Mouse (Mus musculus): ENCODE results near the gene Bcap31. TPM values are rescaled to one million over a fixed set of nuclear protein-coding genes. Genes with fewer than 3 reads are reported as not detected.

The Bcap31 gene
- polyA plus RNA-seq, 1 experiment from 2014 or later, result 129 TPM

GRCm38 (mm10) chrX:73672879-73673618 is 42.9 kb downstream of the Bcap31 start, which contains the start of gene Slc6a8:
Gene Slc6a8, plus strand, starts transcription at chrX:73673150.
- no peak within 1 kb of the TSS for H3K27ac ChIP-seq (ENCODE audit: low read length)
- 19% methylated on average over 41 of the region's 72 CpGs for WGBS (ENCODE audit: insufficient replicate concordance)
- peaks cover 26% of the 10 kb centered on the region for H3K27me3 ChIP-seq (ENCODE audit: control insufficient read depth, insufficient read depth, low read depth, low read length)

DNA sequence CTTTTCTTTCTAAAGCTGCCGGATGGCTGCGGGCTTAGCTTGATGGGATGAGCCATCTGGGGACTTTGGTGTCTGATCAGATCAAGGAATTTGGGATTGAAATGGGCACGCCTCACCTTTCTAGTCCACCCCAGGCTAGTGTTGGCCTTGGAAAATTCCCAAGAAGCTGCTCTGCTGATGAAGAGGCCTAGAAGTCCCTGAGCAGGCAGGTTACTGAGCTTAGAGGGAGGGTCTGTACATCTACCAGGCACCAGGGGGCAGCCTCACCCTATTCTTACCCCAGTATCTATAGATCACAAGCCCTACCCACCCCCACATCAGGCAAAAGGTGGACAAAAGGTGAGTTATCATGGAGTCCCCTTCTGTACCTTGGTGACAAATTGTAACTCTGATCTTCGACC is 43.9 kb downstream of the Bcap31 start:
- Histone ChIP-seq H3K27me3 (ENCODE audit: control insufficient read depth, insufficient read depth, low read depth, low read length) (peaks cover 26% of the 10 kb centered on the region), H3K4me2 (ENCODE audit: low read depth, low read length) (no peak overlapping the region), H3K4me1 (ENCODE audit: control insufficient read depth, low read depth, low read length) (no peaks in the 10 kb centered on the region), H3K4me3 (ENCODE audit: low read depth, low read length) (no peak overlapping the region), H3K9me3 (replicated peaks; ENCODE audit: control insufficient read depth, low read length) (no peaks in the 10 kb centered on the region), H3K36me3 (ENCODE audit: control insufficient read depth, insufficient read depth) (no peaks in the 10 kb centered on the region), H3K27ac (ENCODE audit: low read length) (no peak overlapping the region), H3K9ac (ENCODE audit: low read depth, low read length) (no peak overlapping the region)
- ATAC-seq (ENCODE audit: low read depth), result peak; percentile 54; the same call in 1 of the 2 replicates
- WGBS (ENCODE audit: insufficient replicate concordance), result 56% methylated on average over 4 of the region's 4 CpGs

More at GRCm38 (mm10) chrX:73672879-73673618, 42.9 kb downstream of the Bcap31 start, which contains the start of gene Slc6a8:
- H3K9ac ChIP-seq (ENCODE audit: low read depth, low read length), result peak within 1 kb of the TSS; percentile 41
- no peaks in the 10 kb centered on the region for H3K9me3 ChIP-seq (replicated peaks; ENCODE audit: control insufficient read depth, low read length)
- H3K36me3 ChIP-seq (ENCODE audit: control insufficient read depth, insufficient read depth), result no peaks in the 10 kb centered on the region
- peak within 1 kb of the TSS; percentile 57 for H3K4me3 ChIP-seq (ENCODE audit: low read depth, low read length)
- peak within 1 kb of the TSS; percentile 68 for H3K4me2 ChIP-seq (ENCODE audit: low read depth, low read length)
- peak; percentile 48 for ATAC-seq (ENCODE audit: low read depth)
- no peaks in the 10 kb centered on the region for H3K4me1 ChIP-seq (ENCODE audit: control insufficient read depth, low read depth, low read length)

DNA sequence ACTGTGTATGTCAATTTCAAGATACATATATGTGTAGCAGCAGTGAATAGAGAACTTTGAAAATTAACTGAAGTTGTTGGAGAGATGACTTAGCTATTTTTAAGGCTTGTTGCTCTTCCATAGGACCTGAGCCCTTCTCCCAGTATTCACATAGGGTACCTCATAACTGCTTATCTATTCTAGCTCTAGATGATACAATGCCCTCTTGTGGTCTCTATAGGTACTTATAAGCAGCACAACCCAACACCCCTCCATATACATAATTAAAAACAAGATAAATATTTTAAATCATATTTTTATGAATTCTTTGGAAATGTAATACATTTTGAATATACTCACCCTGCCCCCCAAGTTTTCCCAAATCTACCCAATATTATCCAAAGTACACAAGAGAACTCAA is 52.8 kb downstream of the Bcap31 start:
- no peaks in the 10 kb centered on the region for H3K9me3 ChIP-seq (replicated peaks; ENCODE audit: control insufficient read depth, low read length)
- no peak overlapping the region for H3K9ac ChIP-seq (ENCODE audit: low read depth, low read length)
- ATAC-seq (ENCODE audit: low read depth), result no peak

DNA sequence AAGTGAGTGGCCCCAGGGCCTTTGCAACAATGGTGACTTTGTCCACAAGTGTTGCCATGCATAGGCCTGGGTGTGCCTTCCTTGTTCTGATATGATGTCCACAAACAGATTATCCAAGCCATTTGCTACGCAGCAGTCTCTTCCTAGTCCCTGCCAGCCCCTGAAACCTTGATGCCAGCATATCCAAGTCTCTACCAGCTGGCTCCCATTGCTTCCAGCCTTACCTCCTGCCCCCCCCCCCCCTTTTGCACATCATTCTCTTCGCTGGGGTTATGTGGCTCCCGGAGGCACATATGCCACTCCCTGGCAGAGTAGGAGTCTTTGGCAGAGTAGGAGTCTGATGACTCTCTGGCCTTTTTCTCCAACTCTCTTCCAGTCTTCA is 55.7 kb downstream of the Bcap31 start:
- H3K9me3 ChIP-seq (replicated peaks; ENCODE audit: control insufficient read depth, low read length), result no peaks in the 10 kb centered on the region
- H3K4me1 ChIP-seq (ENCODE audit: control insufficient read depth, low read depth, low read length), result no peaks in the 10 kb centered on the region
- ATAC-seq (ENCODE audit: low read depth), result no peak
- 50% methylated on average over 3 of the region's 3 CpGs for WGBS (ENCODE audit: insufficient replicate concordance)
- no peak overlapping the region; the same call in 1 of the 2 replicates for H3K9ac ChIP-seq (ENCODE audit: low read depth, low read length)
- H3K27ac ChIP-seq (ENCODE audit: low read length), result no peak overlapping the region
- peak overlapping the region; percentile 57 for H3K4me2 ChIP-seq (ENCODE audit: low read depth, low read length)
- H3K4me3 ChIP-seq (ENCODE audit: low read depth, low read length), result peak overlapping the region; percentile 40
- peaks cover 6% of the 10 kb centered on the region for H3K27me3 ChIP-seq (ENCODE audit: control insufficient read depth, insufficient read depth, low read depth, low read length)
- H3K36me3 ChIP-seq (ENCODE audit: control insufficient read depth, insufficient read depth), result no peaks in the 10 kb centered on the region

More for the DNA sequence above, 52.8 kb downstream of the Bcap31 start:
- Histone ChIP-seq H3K27ac (ENCODE audit: low read length) (no peak overlapping the region), H3K4me3 (ENCODE audit: low read depth, low read length) (no peak overlapping the region), H3K4me2 (ENCODE audit: low read depth, low read length) (no peak overlapping the region), H3K4me1 (ENCODE audit: control insufficient read depth, low read depth, low read length) (no peaks in the 10 kb centered on the region), H3K36me3 (ENCODE audit: control insufficient read depth, insufficient read depth) (no peaks in the 10 kb centered on the region), H3K27me3 (ENCODE audit: control insufficient read depth, insufficient read depth, low read depth, low read length) (peaks cover 6% of the 10 kb centered on the region)

DNA sequence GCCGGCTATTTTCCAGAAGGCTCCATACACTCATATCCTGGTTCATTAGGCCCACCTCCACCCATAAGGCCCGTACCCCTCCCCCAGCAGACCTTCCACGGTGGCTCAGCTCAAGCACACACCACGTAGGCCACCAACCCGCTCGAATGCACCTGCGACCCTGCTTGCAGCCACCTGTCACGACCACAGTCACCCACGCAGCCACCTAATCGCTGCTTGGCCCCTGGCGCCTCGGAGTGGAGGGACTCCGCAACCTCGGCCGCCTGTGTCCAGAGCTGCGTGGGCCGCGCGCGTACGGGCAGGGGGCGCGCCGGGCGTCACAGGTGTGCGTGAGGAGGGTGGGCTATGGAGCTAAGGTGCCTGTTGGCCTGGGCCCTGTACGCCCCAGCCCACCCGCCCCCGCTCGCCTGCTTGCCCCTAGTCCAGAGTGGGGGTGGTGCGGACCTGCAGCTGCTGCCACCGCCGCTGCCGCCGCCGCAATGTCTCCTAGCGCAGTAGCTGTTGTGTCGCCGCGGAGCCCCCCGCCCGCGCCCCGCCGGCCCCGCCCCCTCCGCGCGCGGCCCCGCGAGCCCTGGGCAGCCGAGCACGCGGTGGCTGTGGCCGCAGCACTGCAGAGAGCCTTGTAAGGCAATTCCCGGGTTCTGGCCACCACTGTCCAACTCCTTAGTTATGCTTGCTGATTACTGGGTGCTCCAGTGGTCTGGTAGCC is 56.2 kb downstream of the Bcap31 start, which contains the start of gene Pnck:
Pnck (minus strand) TSS at position 543 of the 709 bp plus-strand sequence.
- no peaks in the 10 kb centered on the region for H3K9me3 ChIP-seq (replicated peaks; ENCODE audit: control insufficient read depth, low read length)
- WGBS (ENCODE audit: insufficient replicate concordance), result 20% methylated on average over 54 of the region's 57 CpGs
- H3K4me3 ChIP-seq (ENCODE audit: low read depth, low read length), result peak within 1 kb of the TSS; percentile 40
- no peaks in the 10 kb centered on the region for H3K36me3 ChIP-seq (ENCODE audit: control insufficient read depth, insufficient read depth)
- ATAC-seq (ENCODE audit: low read depth), result no peak
- peaks cover 6% of the 10 kb centered on the region for H3K27me3 ChIP-seq (ENCODE audit: control insufficient read depth, insufficient read depth, low read depth, low read length)
- H3K4me2 ChIP-seq (ENCODE audit: low read depth, low read length), result peak within 1 kb of the TSS; percentile 57
- no peak within 1 kb of the TSS for H3K27ac ChIP-seq (ENCODE audit: low read length)
- H3K4me1 ChIP-seq (ENCODE audit: control insufficient read depth, low read depth, low read length), result no peaks in the 10 kb centered on the region
- H3K9ac ChIP-seq (ENCODE audit: low read depth, low read length), result peak within 1 kb of the TSS; percentile 16; the same call in 1 of the 2 replicates

GRCm38 (mm10) chrX:73658936-73659574 is 56.9 kb downstream of the Bcap31 start:
- Histone ChIP-seq H3K9me3 (replicated peaks; ENCODE audit: control insufficient read depth, low read length) (no peaks in the 10 kb centered on the region), H3K4me1 (ENCODE audit: control insufficient read depth, low read depth, low read length) (no peaks in the 10 kb centered on the region), H3K27ac (ENCODE audit: low read length) (no peak overlapping the region), H3K4me2 (ENCODE audit: low read depth, low read length) (no peak overlapping the region), H3K36me3 (ENCODE audit: control insufficient read depth, insufficient read depth) (no peaks in the 10 kb centered on the region), H3K9ac (ENCODE audit: low read depth, low read length) (no peak overlapping the region), H3K4me3 (ENCODE audit: low read depth, low read length) (no peak overlapping the region), H3K27me3 (ENCODE audit: control insufficient read depth, insufficient read depth, low read depth, low read length) (peaks cover 6% of the 10 kb centered on the region)
- 56% methylated on average over 13 of the region's 13 CpGs for WGBS (ENCODE audit: insufficient replicate concordance)
- no peak for ATAC-seq (ENCODE audit: low read depth)

DNA sequence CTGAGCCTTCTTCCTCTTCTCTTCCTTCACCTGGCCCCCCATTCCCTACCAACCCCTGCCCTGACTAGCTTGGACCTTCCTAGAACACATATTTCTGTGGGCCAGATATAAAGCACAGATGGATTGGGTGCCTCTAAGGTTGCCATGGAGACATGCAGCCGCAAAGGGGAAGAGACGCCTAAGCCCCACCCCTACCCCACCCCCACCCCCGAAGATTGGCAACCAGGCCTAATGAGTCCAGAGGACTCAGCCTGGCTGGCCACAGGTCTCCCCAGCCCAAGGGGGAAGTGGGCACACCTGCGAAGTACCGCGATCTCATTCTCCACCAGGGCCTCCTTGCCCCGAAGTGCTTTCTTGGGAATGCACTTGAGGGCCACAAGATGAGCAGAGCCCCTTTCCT is 57.6 kb downstream of the Bcap31 start:
- no peaks in the 10 kb centered on the region for H3K4me1 ChIP-seq (ENCODE audit: control insufficient read depth, low read depth, low read length)
- no peak overlapping the region for H3K27ac ChIP-seq (ENCODE audit: low read length)
- H3K36me3 ChIP-seq (ENCODE audit: control insufficient read depth, insufficient read depth), result no peaks in the 10 kb centered on the region
- WGBS (ENCODE audit: insufficient replicate concordance), result 28% methylated on average over 7 of the region's 7 CpGs
- no peak overlapping the region for H3K9ac ChIP-seq (ENCODE audit: low read depth, low read length)
- H3K27me3 ChIP-seq (ENCODE audit: control insufficient read depth, insufficient read depth, low read depth, low read length), result peaks cover 6% of the 10 kb centered on the region
- no peak overlapping the region for H3K4me3 ChIP-seq (ENCODE audit: low read depth, low read length)
- H3K9me3 ChIP-seq (replicated peaks; ENCODE audit: control insufficient read depth, low read length), result no peaks in the 10 kb centered on the region
- H3K4me2 ChIP-seq (ENCODE audit: low read depth, low read length), result no peak overlapping the region
- ATAC-seq (ENCODE audit: low read depth), result no peak

GRCm38 (mm10) chrX:73655529-73655928 is 60.4 kb downstream of the Bcap31 start:
- WGBS (ENCODE audit: insufficient replicate concordance), result 23% methylated on average over 3 of the region's 3 CpGs
- no peaks in the 10 kb centered on the region for H3K9me3 ChIP-seq (replicated peaks; ENCODE audit: control insufficient read depth, low read length)
- H3K36me3 ChIP-seq (ENCODE audit: control insufficient read depth, insufficient read depth), result no peaks in the 10 kb centered on the region
- no peak overlapping the region for H3K4me3 ChIP-seq (ENCODE audit: low read depth, low read length)
- peaks cover 6% of the 10 kb centered on the region for H3K27me3 ChIP-seq (ENCODE audit: control insufficient read depth, insufficient read depth, low read depth, low read length)
- H3K4me1 ChIP-seq (ENCODE audit: control insufficient read depth, low read depth, low read length), result no peaks in the 10 kb centered on the region
- H3K27ac ChIP-seq (ENCODE audit: low read length), result no peak overlapping the region
- ATAC-seq (ENCODE audit: low read depth), result no peak
- no peak overlapping the region for H3K4me2 ChIP-seq (ENCODE audit: low read depth, low read length)
- H3K9ac ChIP-seq (ENCODE audit: low read depth, low read length), result no peak overlapping the region
